Mouse (Mus musculus) forebrain, embryonic 13.5 days (tissue): ENCODE results near the gene Pbx3. TPM values are rescaled to one million over a fixed set of nuclear protein-coding genes. Genes with fewer than 3 reads are reported as not detected.
A peak's percentile ranks its signal among the peaks of the same experiment; 100 is the strongest.

Source experiments
- ATAC-seq: fragments of 200-750 bp; cut with Nextera tagmentation; 2 replicates; pipeline ENCODE4 v1.8.0; 2017
- H3K27ac ChIP-seq: fragments of 300-500 bp; sonication (generic); 2 replicates; pipeline ENCODE4 v1.5.1; 2015; ENCODE audit warnings: inconsistent platforms, mild to moderate bottlenecking, moderate library complexity
- H3K27me3 ChIP-seq: fragments of 300-500 bp; sonication (generic); 2 replicates; pipeline ENCODE4 v1.6.1; 2015; ENCODE audit warnings: mild to moderate bottlenecking, inconsistent platforms
- H3K36me3 ChIP-seq: fragments of 300-500 bp; sonication (generic); 2 replicates; pipeline ENCODE4 v1.6.1; 2015; ENCODE audit warnings: mild to moderate bottlenecking, inconsistent platforms; ENCODE audit not compliant: poor library complexity, severe bottlenecking
- H3K4me1 ChIP-seq: fragments of 300-500 bp; sonication (generic); 2 replicates; pipeline ENCODE4 v1.6.1; 2015; ENCODE audit warnings: inconsistent platforms
- H3K4me2 ChIP-seq: fragments of 300-500 bp; sonication (generic); 2 replicates; pipeline ENCODE4 v1.6.1; 2015; ENCODE audit warnings: inconsistent platforms, mild to moderate bottlenecking, moderate library complexity
- H3K4me3 ChIP-seq: fragments of 300-500 bp; sonication (generic); 2 replicates; pipeline ENCODE4 v1.5.1; 2015; ENCODE audit warnings: mild to moderate bottlenecking, inconsistent platforms
- H3K9ac ChIP-seq: fragments of 300-500 bp; sonication (generic); 2 replicates; pipeline ENCODE4 v1.6.1; 2015; ENCODE audit warnings: mild to moderate bottlenecking, inconsistent platforms
- H3K9me3 ChIP-seq: fragments of 300-500 bp; sonication (generic); replicated peaks from 2 replicates; pipeline ENCODE4 v1.6.1; 2016; ENCODE audit warnings: inconsistent platforms
- WGBS: fragments of 180-500 bp; shearing (Covaris S2); methylation state at CpG from one replicate; pipeline ENCODE4 v1.1.7; 2015; 5-methylcytosine and 5-hydroxymethylcytosine counted together
- polyA plus RNA-seq: library from polyadenylated mRNA; unstranded; fragments of >200 nt; fragmentation: Nextera tagmentation; extraction: Ambion mirVana; gene quantifications from 2 replicates; pipeline ENCODE4 v1.2.1, GENCODE M21; 2015

The Pbx3 gene
- polyA plus RNA-seq = 40.4 and 64.9 TPM in 2 replicates

- Histone ChIP-seq H3K27me3 (peaks cover 19% of the 10 kb centered on the region), H3K4me2 (peak within 1 kb of the TSS; percentile 76), H3K9ac (peak within 1 kb of the TSS; percentile 86), H3K4me1 (peaks cover 36% of the 10 kb centered on the region), H3K36me3 (no peaks in the 10 kb centered on the region), H3K27ac (peak within 1 kb of the TSS; percentile 97), H3K9me3 (no peaks in the 10 kb centered on the region), H3K4me3 (peak within 1 kb of the TSS; percentile 81)
- peak; percentile 92 for ATAC-seq
- under 1% methylated on average over 36 of the region's 102 CpGs for WGBS
Observed at GRCm38 (mm10) chr2:34372305-34373301, at the start of gene Pbx3. TSS of gene Pbx3 (minus strand) at chr2:34373142.

- no peak overlapping the region for H3K27ac ChIP-seq
- H3K4me2 ChIP-seq = no peak overlapping the region
- 69% methylated on average over 1 of the region's 1 CpGs for WGBS
- H3K9ac ChIP-seq = no peak overlapping the region
- 0 out of 2 replicates have a peak, but pooled peaks cover 12% of the 10 kb centered on the region for H3K36me3 ChIP-seq
- H3K27me3 ChIP-seq = no peaks in the 10 kb centered on the region
- H3K9me3 ChIP-seq = no peaks in the 10 kb centered on the region
- H3K4me1 ChIP-seq = 0 out of 2 replicates have a peak, but pooled peaks cover 3% of the 10 kb centered on the region
- ATAC-seq = no peak
- no peak overlapping the region for H3K4me3 ChIP-seq
Observed at GRCm38 (mm10) chr2:34420256-34420655, 47.3 kb upstream of the Pbx3 start.

GRCm38 (mm10) chr2:34409741-34410340 is 36.9 kb upstream of the Pbx3 start:
- H3K36me3 ChIP-seq = no peaks in the 10 kb centered on the region
- no peaks in the 10 kb centered on the region for H3K27me3 ChIP-seq

GRCm38 (mm10) chr2:34408341-34408740 is 35.4 kb upstream of the Pbx3 start:
- Histone ChIP-seq H3K36me3 (no peaks in the 10 kb centered on the region), H3K27ac (no peak overlapping the region), H3K27me3 (no peaks in the 10 kb centered on the region), H3K9ac (no peak overlapping the region), H3K9me3 (no peaks in the 10 kb centered on the region), H3K4me3 (no peak overlapping the region), H3K4me2 (no peak overlapping the region), H3K4me1 (peaks cover 15% of the 10 kb centered on the region)
- 92% methylated on average over 10 of the region's 10 CpGs for WGBS
- no peak for ATAC-seq

More at GRCm38 (mm10) chr2:34409741-34410340, 36.9 kb upstream of the Pbx3 start:
- Histone ChIP-seq H3K4me3 (no peak overlapping the region), H3K4me1 (peaks cover 15% of the 10 kb centered on the region), H3K9ac (no peak overlapping the region), H3K4me2 (no peak overlapping the region), H3K27ac (no peak overlapping the region), H3K9me3 (no peaks in the 10 kb centered on the region)
- WGBS = 88% methylated on average over 5 of the region's 5 CpGs
- ATAC-seq = no peak

DNA sequence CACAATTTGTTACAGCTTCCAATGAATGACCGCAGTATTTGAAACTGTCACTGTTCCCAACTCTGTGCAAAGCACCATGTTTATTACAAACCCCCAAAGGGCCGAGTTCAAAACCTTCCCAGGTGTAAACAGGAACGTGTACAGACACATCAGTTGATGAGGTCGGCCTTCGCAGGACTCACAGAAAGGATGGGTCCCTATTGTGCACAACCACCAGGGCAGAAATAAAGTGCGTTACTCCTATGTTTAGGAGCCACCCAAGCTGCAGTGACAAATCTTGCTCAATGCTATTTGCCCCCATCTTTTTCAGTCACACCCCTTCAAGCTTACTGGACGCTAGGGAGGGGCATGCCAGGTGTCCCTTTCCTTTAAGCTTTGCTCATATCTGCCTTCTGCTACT is 34.7 kb upstream of the Pbx3 start:
- Histone ChIP-seq H3K4me1 (peaks cover 15% of the 10 kb centered on the region), H3K4me3 (peak overlapping the region; percentile 95), H3K9ac (peak overlapping the region; percentile 90), H3K9me3 (no peaks in the 10 kb centered on the region), H3K36me3 (no peaks in the 10 kb centered on the region), H3K27me3 (no peaks in the 10 kb centered on the region), H3K27ac (no peak overlapping the region), H3K4me2 (peak overlapping the region; percentile 93)
- 31% methylated on average over 7 of the region's 7 CpGs for WGBS
- no peak for ATAC-seq

GRCm38 (mm10) chr2:34406601-34407464 is 33.9 kb upstream of the Pbx3 start, which contains the start of gene Mapkap1:
TSS of gene Mapkap1 (plus strand) at chr2:34406771.
- ATAC-seq = peak; percentile 99
- H3K9me3 ChIP-seq = no peaks in the 10 kb centered on the region
- H3K9ac ChIP-seq = peak within 1 kb of the TSS; percentile 90
- H3K4me1 ChIP-seq = peaks cover 15% of the 10 kb centered on the region
- no peak within 1 kb of the TSS for H3K27ac ChIP-seq
- no peaks in the 10 kb centered on the region for H3K36me3 ChIP-seq
- H3K4me2 ChIP-seq = peak within 1 kb of the TSS; percentile 93
- peak within 1 kb of the TSS; percentile 95 for H3K4me3 ChIP-seq
- under 1% methylated on average over 68 of the region's 68 CpGs for WGBS
- no peaks in the 10 kb centered on the region for H3K27me3 ChIP-seq

DNA sequence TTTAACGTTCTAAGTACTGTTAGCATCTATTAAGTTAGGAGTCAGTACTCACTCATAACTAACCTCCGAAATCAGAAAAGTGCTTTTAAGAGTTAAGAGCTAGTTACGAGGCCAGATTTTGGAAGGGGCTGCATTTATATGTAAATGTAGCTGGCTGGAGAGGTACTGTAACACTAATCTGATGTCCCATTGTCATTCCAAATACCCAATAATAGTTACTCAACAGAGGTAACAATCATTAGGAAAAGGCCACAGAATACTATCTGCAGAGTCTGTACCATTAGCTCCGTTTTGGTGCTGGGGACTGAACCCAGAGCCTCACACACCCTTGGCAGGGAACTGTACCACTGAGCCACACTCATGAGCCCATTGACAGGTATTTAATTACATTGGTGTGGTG is 26.6 kb upstream of the Pbx3 start:
- Histone ChIP-seq H3K4me3 (no peak overlapping the region), H3K36me3 (no peaks in the 10 kb centered on the region), H3K4me2 (no peak overlapping the region), H3K9ac (no peak overlapping the region), H3K9me3 (no peaks in the 10 kb centered on the region), H3K27ac (no peak overlapping the region), H3K27me3 (no peaks in the 10 kb centered on the region), H3K4me1 (no peaks in the 10 kb centered on the region)
- ATAC-seq = no peak
- 44% methylated on average over 4 of the region's 4 CpGs for WGBS

DNA sequence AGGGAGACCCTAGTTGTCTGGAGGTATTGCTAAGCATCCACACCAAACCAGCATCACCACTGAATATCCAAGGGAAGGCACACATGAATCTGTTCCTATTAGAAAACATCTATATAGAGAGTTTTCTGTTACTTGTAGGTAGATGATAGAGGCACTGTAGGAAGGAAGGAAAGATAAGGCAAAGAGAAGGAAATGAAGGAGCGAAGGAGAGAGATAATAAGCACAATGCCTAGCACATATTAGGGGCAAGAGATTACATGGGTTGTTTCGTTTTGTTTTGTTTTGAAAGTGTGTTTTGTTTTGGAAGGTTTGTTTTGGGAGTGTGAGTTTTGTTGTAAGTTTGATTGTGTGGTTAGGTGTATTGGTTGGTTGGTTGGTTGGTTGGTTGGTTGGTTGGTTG is 6.0 kb upstream of the Pbx3 start:
- Histone ChIP-seq H3K9me3 (no peaks in the 10 kb centered on the region), H3K4me2 (no peak overlapping the region), H3K9ac (no peak overlapping the region), H3K27ac (no peak overlapping the region), H3K4me3 (no peak overlapping the region), H3K27me3 (0 out of 2 replicates have a peak, but pooled peaks cover 5% of the 10 kb centered on the region), H3K36me3 (no peaks in the 10 kb centered on the region), H3K4me1 (0 out of 2 replicates have a peak, but pooled peaks cover 3% of the 10 kb centered on the region)
- 85% methylated on average over 2 of the region's 2 CpGs for WGBS
- ATAC-seq = no peak

DNA sequence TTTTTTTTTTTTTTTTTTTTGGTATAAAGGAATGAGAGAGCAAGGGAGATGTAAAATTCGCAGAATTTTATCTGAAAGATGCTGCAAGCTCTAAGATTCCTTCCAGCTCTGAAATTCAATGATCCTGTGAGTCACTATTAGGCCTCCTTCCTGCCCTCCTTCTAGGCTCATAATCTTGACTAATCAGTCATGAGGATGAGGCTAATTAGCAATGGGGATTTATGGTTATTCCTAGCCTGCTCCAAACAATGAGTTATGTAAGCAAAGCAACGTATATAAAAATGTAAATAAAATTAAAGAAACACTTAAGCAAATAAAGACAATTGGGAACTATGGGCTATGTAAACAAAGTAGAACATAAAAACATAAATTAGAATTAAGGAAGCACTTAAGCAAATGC is 1.4 kb upstream of the Pbx3 start:
- no peak for ATAC-seq
- Histone ChIP-seq H3K36me3 (no peaks in the 10 kb centered on the region), H3K27ac (no peak overlapping the region), H3K9me3 (no peaks in the 10 kb centered on the region), H3K4me3 (no peak overlapping the region), H3K4me1 (peaks cover 26% of the 10 kb centered on the region), H3K27me3 (peaks cover 11% of the 10 kb centered on the region; the same call in 1 of the 2 replicates), H3K4me2 (no peak overlapping the region), H3K9ac (no peak overlapping the region)
- 65% methylated on average over 2 of the region's 2 CpGs for WGBS

GRCm38 (mm10) chr2:34373886-34374285 is 944 bp upstream of the Pbx3 start:
- no peaks in the 10 kb centered on the region for H3K36me3 ChIP-seq
- H3K4me2 ChIP-seq = no peak overlapping the region
- no peaks in the 10 kb centered on the region for H3K9me3 ChIP-seq
- peaks cover 29% of the 10 kb centered on the region for H3K4me1 ChIP-seq
- no peak overlapping the region for H3K9ac ChIP-seq
- no peak overlapping the region for H3K4me3 ChIP-seq
- H3K27ac ChIP-seq = no peak overlapping the region
- H3K27me3 ChIP-seq = peaks cover 11% of the 10 kb centered on the region; the same call in 1 of the 2 replicates
- 44% methylated on average over 3 of the region's 3 CpGs for WGBS
- no peak for ATAC-seq

GRCm38 (mm10) chr2:34371441-34372304 is 1.3 kb downstream of the Pbx3 start:
- peak overlapping the region; percentile 76 for H3K4me2 ChIP-seq
- peak overlapping the region; percentile 97 for H3K27ac ChIP-seq
- peaks cover 18% of the 10 kb centered on the region for H3K27me3 ChIP-seq
- H3K4me3 ChIP-seq = peak overlapping the region; percentile 81
- ATAC-seq = peak; percentile 51
- peaks cover 36% of the 10 kb centered on the region for H3K4me1 ChIP-seq
- H3K9me3 ChIP-seq = no peaks in the 10 kb centered on the region
- no peaks in the 10 kb centered on the region for H3K36me3 ChIP-seq
- H3K9ac ChIP-seq = peak overlapping the region; percentile 86
- 0% methylated on average over 54 of the region's 118 CpGs for WGBS
